Mouse (Mus musculus) forebrain, embryonic 12.5 days (tissue): ENCODE results near the gene C8g. TPM values are rescaled to one million over a fixed set of nuclear protein-coding genes. Genes with fewer than 3 reads are reported as not detected.

Experiments
- ATAC-seq: fragments of 200-750 bp; cut with Nextera tagmentation; 2 replicates; pipeline ENCODE4 v1.8.0; 2017; ENCODE audit warnings: moderate TSS enrichment; ENCODE audit not compliant: low FRiP score
- H3K27ac ChIP-seq: fragments of 300-500 bp; sonication (generic); 2 replicates; pipeline ENCODE4 v1.5.1; 2016; ENCODE audit warnings: mild to moderate bottlenecking
- H3K27me3 ChIP-seq: fragments of 300-500 bp; sonication (generic); 2 replicates; pipeline ENCODE4 v1.6.1; 2016; ENCODE audit warnings: mild to moderate bottlenecking
- H3K36me3 ChIP-seq: fragments of 300-500 bp; sonication (generic); replicated peaks from 2 replicates; pipeline ENCODE4 v1.6.1; 2016; ENCODE audit warnings: mild to moderate bottlenecking
- H3K4me1 ChIP-seq: fragments of 300-500 bp; sonication (generic); 2 replicates; pipeline ENCODE4 v1.6.1; 2016
- H3K4me2 ChIP-seq: fragments of 300-500 bp; sonication (generic); 2 replicates; pipeline ENCODE4 v1.6.1; 2016; ENCODE audit warnings: mild to moderate bottlenecking, moderate library complexity
- H3K4me3 ChIP-seq: fragments of 300-500 bp; sonication (generic); replicated peaks from 2 replicates; pipeline ENCODE4 v1.5.1; 2016; ENCODE audit warnings: mild to moderate bottlenecking
- H3K9ac ChIP-seq: fragments of 300-500 bp; sonication (generic); 2 replicates; pipeline ENCODE4 v1.6.1; 2016; ENCODE audit warnings: mild to moderate bottlenecking
- H3K9me3 ChIP-seq: fragments of 300-500 bp; sonication (generic); 2 replicates; pipeline ENCODE4 v1.6.1; 2016
- WGBS: fragments of 180-500 bp; shearing (Covaris S2); methylation state at CpG from one replicate; pipeline ENCODE4 v1.1.7; 2016; 5-methylcytosine and 5-hydroxymethylcytosine counted together
- polyA plus RNA-seq: library from polyadenylated mRNA; unstranded; fragments of >200 nt; fragmentation: Nextera tagmentation; extraction: Ambion mirVana; gene quantifications from 2 replicates; pipeline ENCODE4 v1.2.1, GENCODE M21; 2016

The C8g gene
- polyA plus RNA-seq, 1 experiment from 2014 or later: 4.7 TPM

DNA sequence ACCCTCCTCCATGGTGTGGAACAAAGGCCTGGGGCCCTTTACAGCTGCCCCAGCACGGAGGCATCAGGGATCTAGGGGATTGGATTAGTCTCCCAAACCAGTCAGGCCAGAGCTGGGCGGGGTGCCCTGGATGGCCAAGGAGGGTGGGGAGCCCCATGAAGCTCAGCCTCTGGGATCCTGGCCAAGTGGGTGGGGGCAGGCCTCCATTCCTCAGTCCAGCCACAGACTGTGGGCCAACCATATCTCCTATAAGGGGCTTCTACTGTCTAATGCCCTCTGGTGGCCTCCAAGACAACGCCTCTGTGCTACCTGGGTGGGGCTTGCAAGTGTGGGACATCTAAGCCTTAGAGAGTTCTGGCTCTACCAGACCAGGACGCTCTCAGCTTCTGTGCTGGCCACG, 42.6 kb downstream of the C8g start:
- H3K9ac ChIP-seq: no peak overlapping the region
- no peak overlapping the region for H3K27ac ChIP-seq
- peaks cover 14% of the 10 kb centered on the region for H3K36me3 ChIP-seq
- no peaks in the 10 kb centered on the region; the same call in 1 of the 2 replicates for H3K27me3 ChIP-seq
- peaks cover 19% of the 10 kb centered on the region for H3K4me1 ChIP-seq
- no peak overlapping the region for H3K4me3 ChIP-seq
- 72% methylated on average over 5 of the region's 5 CpGs for WGBS
- ATAC-seq: no peak
- no peak overlapping the region for H3K4me2 ChIP-seq
- H3K9me3 ChIP-seq: no peaks in the 10 kb centered on the region

GRCm38 (mm10) chr2:25457022-25457896, 44.3 kb downstream of the C8g start:
- H3K9ac ChIP-seq: peak overlapping the region; percentile 12; the same call in 1 of the 2 replicates

GRCm38 (mm10) chr2:25456205-25456953, 45.1 kb downstream of the C8g start, which contains the start of gene Clic3:
Gene Clic3 (plus strand): TSS chr2:25456838.
- Histone ChIP-seq H3K4me2 (no peak within 1 kb of the TSS), H3K36me3 (peaks cover 14% of the 10 kb centered on the region), H3K4me3 (no peak within 1 kb of the TSS), H3K4me1 (peaks cover 16% of the 10 kb centered on the region), H3K9ac (peak within 1 kb of the TSS; percentile 12; the same call in 1 of the 2 replicates), H3K27me3 (no peaks in the 10 kb centered on the region; the same call in 1 of the 2 replicates), H3K9me3 (no peaks in the 10 kb centered on the region), H3K27ac (no peak within 1 kb of the TSS)
- ATAC-seq: no peak
- 64% methylated on average over 14 of the region's 14 CpGs for WGBS

More at GRCm38 (mm10) chr2:25457022-25457896, 44.3 kb downstream of the C8g start:
- peaks cover 14% of the 10 kb centered on the region for H3K36me3 ChIP-seq
- peaks cover 19% of the 10 kb centered on the region for H3K4me1 ChIP-seq
- no peak for ATAC-seq
- no peaks in the 10 kb centered on the region for H3K9me3 ChIP-seq
- no peak overlapping the region for H3K27ac ChIP-seq
- 85% methylated on average over 9 of the region's 9 CpGs for WGBS
- H3K27me3 ChIP-seq: no peaks in the 10 kb centered on the region; the same call in 1 of the 2 replicates
- H3K4me3 ChIP-seq: no peak overlapping the region
- no peak overlapping the region for H3K4me2 ChIP-seq

- Histone ChIP-seq H3K36me3 (peaks cover 3% of the 10 kb centered on the region), H3K9ac (no peak overlapping the region), H3K9me3 (no peaks in the 10 kb centered on the region), H3K4me1 (no peaks in the 10 kb centered on the region), H3K4me2 (no peak overlapping the region), H3K27ac (no peak overlapping the region), H3K4me3 (no peak overlapping the region), H3K27me3 (no peaks in the 10 kb centered on the region; the same call in 1 of the 2 replicates)
- WGBS: 61% methylated on average over 1 of the region's 1 CpGs
- no peak for ATAC-seq
Measured at GRCm38 (mm10) chr2:25452951-25453350, 48.6 kb downstream of the C8g start.

DNA sequence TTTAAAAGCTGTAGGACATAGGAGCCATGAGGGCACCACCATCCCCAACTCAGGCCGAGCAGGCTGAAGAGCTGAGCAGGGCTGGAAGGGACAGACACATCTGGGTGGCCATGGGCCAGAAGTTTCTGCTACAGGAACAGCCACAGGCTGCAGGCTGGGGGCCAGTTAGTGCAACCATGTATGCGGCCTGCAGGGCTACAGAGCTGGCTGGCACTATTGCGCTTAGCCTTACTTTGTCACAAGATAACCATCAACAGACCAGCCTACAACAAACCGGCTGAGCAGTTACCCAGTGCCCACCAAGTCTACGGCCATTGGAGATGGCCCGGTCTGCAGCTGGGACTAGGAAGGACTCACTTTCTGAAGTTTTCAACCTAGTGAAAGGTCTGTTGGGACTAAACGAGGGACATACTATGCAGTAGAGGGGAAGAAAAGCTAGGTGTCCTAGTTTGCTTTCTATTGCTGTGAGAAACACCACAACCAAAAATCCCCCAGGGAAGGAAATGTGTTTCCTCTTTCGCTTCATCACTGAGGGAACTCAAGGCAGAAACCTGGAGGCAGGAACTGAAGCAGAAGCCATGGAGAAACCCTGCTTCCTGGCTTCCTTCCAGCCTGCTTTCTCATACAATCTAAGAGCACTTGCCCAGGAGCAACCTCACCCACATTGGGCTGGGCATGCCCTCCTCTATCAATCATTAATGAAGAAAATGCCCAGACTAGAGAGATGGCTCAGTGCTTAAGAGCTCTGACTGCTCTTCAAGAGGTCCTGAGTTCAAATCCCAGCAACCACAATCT, 50.5 kb downstream of the C8g start:
- peaks cover 22% of the 10 kb centered on the region for H3K36me3 ChIP-seq
- no peak overlapping the region for H3K9ac ChIP-seq
- no peaks in the 10 kb centered on the region for H3K4me1 ChIP-seq
- H3K27me3 ChIP-seq: no peaks in the 10 kb centered on the region
- WGBS: 84% methylated on average over 8 of the region's 8 CpGs
- no peaks in the 10 kb centered on the region for H3K9me3 ChIP-seq
- no peak overlapping the region for H3K27ac ChIP-seq
- no peak for ATAC-seq
- no peak overlapping the region for H3K4me2 ChIP-seq
- H3K4me3 ChIP-seq: no peak overlapping the region

Other genes starting within 250 kb of the C8g start
- 17.6 and 18.1 TPM in 2 replicates for gene Tmem203, start 246.3 kb downstream of the C8g start, polyA plus RNA-seq
- gene Tprn, start 239.1 kb downstream of the C8g start, polyA plus RNA-seq: 9.3 and 10.0 TPM in 2 replicates
- 207 and 224 TPM in 2 replicates for gene Ssna1, start 229.3 kb downstream of the C8g start, polyA plus RNA-seq
- gene Anapc2, start 229.2 kb downstream of the C8g start, polyA plus RNA-seq: 134 and 141 TPM in 2 replicates
- gene Tmem210, start 213.6 kb downstream of the C8g start, polyA plus RNA-seq: not detected in 2 replicates
- not detected in 2 replicates for gene Lrrc26, start 211.8 kb downstream of the C8g start, polyA plus RNA-seq
- 2.2 and 5.6 TPM in 2 replicates for gene Grin1, start 182.5 kb downstream of the C8g start, polyA plus RNA-seq
- 74.8 and 80.8 TPM in 2 replicates for gene Man1b1, start 169.4 kb downstream of the C8g start, polyA plus RNA-seq
- 18.0 and 19.9 TPM in 2 replicates for gene Dpp7, start 145.4 kb downstream of the C8g start, polyA plus RNA-seq
- 4.0 and 4.3 TPM in 2 replicates for gene Uap1l1, start 136.0 kb downstream of the C8g start, polyA plus RNA-seq
- 60.8 and 67.8 TPM in 2 replicates for gene Sapcd2, start 129.4 kb downstream of the C8g start, polyA plus RNA-seq
- gene Entpd2, start 105.8 kb downstream of the C8g start, polyA plus RNA-seq: 0.22 TPM in 1 of 2 replicates, not detected in the other
- 192 and 198 TPM in 2 replicates for gene Npdc1, start 102.4 kb downstream of the C8g start, polyA plus RNA-seq
- 0.14 TPM in 1 of 2 replicates, not detected in the other for gene Fut7, start 78.5 kb downstream of the C8g start, polyA plus RNA-seq
- gene Abca2, start 73.0 kb downstream of the C8g start, polyA plus RNA-seq: 10.9 and 12.5 TPM in 2 replicates
- 1.1 and 2.0 TPM in 2 replicates for gene Clic3, start 44.9 kb downstream of the C8g start, polyA plus RNA-seq
- 34.5 and 39.1 TPM in 2 replicates for gene Paxx, start 40.6 kb downstream of the C8g start, polyA plus RNA-seq
- gene Ptgds, start 31.7 kb downstream of the C8g start, polyA plus RNA-seq: 0.69 and 1.3 TPM in 2 replicates
- gene Lcn12, start 7.8 kb downstream of the C8g start, polyA plus RNA-seq: not detected in 2 replicates
- gene Fbxw5, start 969 bp downstream of the C8g start, polyA plus RNA-seq: 102 and 110 TPM in 2 replicates
- 33.8 and 36.8 TPM in 2 replicates for gene Traf2, start 45.2 kb upstream of the C8g start, polyA plus RNA-seq
- 332 and 360 TPM in 2 replicates for gene Edf1, start 56.1 kb upstream of the C8g start, polyA plus RNA-seq
- 5.2 and 5.9 TPM in 2 replicates for gene Mamdc4, start 73.1 kb upstream of the C8g start, polyA plus RNA-seq
- 154 and 158 TPM in 2 replicates for gene Phpt1, start 73.5 kb upstream of the C8g start, polyA plus RNA-seq
- gene Ajm1, start 80.0 kb upstream of the C8g start, polyA plus RNA-seq: 0.91 and 1.5 TPM in 2 replicates
- gene Rabl6, start 106.8 kb upstream of the C8g start, polyA plus RNA-seq: 76.6 and 76.8 TPM in 2 replicates
- 0.22 and 0.23 TPM in 2 replicates for gene Ccdc183, start 116.0 kb upstream of the C8g start, polyA plus RNA-seq
- 13.2 and 13.4 TPM in 2 replicates for gene Tmem141, start 120.3 kb upstream of the C8g start, polyA plus RNA-seq
- gene Fcna, start 126.3 kb upstream of the C8g start, polyA plus RNA-seq: 0.83 and 0.88 TPM in 2 replicates
- gene Lcn8, start 151.4 kb upstream of the C8g start, polyA plus RNA-seq: not detected in 2 replicates
- gene Lcn5, start 156.2 kb upstream of the C8g start, polyA plus RNA-seq: not detected in 2 replicates
- gene Lcn6, start 175.1 kb upstream of the C8g start, polyA plus RNA-seq: not detected in 2 replicates
- gene Lcn10, start 181.0 kb upstream of the C8g start, polyA plus RNA-seq: not detected in 2 replicates
- gene Obp2a, start 198.3 kb upstream of the C8g start, polyA plus RNA-seq: not detected in 2 replicates
- 81.0 and 81.8 TPM in 2 replicates for gene Bmyc, start 205.0 kb upstream of the C8g start, polyA plus RNA-seq
- gene Obp2b, start 235.3 kb upstream of the C8g start, polyA plus RNA-seq: not detected in 2 replicates